Mouse (Mus musculus) telencephalon, adult 2 months (tissue): ENCODE data around the gene Kcnc3.

Experiments used
- DNase-seq: peaks from one replicate; pipeline ENCODE4 v3.0.0-alpha.2; 2011; ENCODE audit warnings: low read depth, low spot score

The Kcnc3 gene

DNA sequence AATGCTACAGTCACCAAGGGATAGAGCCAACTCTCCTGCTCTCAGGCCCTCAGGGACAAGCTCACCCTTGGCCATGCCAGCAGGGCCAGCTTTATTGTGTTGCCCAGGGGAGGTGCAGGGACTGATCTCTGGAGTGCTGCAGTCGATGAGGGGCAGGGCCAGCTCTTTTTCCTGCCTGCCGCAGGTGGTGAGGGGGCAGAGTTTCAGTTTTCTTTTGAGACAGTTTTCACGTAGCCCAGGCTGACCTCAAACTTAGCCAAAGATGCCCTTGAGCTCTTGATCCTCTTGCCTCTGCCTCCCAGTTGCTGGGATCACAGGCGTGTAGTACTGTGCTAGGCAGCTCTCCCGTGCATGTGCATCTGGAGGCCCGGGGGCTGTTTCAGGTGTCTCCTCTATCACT, 19.5 kb upstream of the Kcnc3 start:
- no peak for DNase-seq

GRCm38 (mm10) chr7:44571811-44572210, 18.7 kb upstream of the Kcnc3 start:
- DNase-seq = no peak

DNA sequence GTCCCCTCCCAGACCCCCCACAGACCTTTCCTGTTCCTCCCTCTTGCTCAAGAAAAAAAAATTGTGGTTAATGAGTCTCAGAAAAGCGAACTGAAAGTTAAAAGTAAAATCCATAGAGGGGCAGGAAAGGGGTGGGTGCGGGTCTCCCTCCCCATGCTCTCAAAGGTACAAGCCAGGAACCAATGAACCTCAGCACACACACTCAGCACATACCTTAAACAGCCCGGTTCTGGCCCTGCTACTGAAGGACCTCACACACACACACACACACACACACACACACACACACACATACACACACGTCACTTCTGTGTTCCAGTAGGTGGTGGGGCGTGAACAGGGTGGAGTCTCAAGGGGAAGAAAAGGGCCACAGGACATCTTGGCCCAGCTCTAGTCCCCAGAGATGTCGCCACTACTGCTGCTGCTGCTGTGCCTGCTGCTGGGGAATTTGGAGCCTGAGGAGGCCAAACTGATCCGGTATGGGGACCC, 18.2 kb upstream of the Kcnc3 start, which contains the start of gene Napsa:
TSS of gene Napsa (plus strand) at position 168 of the 489 bp plus-strand sequence.
- no peak for DNase-seq

DNA sequence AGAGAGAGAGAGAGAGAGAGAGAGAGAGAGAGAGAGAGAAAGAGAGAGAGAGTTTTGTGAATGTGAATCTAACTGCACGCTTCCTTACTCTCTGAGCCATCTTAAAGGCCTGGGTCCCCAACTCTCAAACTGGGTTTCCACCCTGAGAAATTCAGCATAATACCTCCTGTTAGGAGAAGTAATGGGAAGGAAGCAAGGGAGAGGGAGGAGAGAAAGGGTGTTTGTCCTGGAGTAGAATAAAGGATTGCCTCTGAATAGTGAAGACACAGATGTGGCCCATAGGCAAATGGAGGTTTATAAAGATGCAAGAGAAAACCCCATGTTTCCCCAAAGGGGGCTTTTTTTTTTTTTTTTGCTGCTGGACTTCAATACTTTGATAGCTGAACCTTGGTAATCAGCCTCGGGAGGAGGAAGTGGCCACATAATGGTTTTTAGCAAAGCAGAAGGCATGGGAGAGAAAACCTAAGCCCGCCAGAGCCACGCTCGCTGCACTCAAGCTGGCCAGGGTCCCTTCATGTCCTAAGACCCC, 17.4 kb upstream of the Kcnc3 start:
- DNase-seq = no peak

- DNase-seq = no peak
Observed at GRCm38 (mm10) chr7:44576333-44576844, 14.1 kb upstream of the Kcnc3 start.

DNA sequence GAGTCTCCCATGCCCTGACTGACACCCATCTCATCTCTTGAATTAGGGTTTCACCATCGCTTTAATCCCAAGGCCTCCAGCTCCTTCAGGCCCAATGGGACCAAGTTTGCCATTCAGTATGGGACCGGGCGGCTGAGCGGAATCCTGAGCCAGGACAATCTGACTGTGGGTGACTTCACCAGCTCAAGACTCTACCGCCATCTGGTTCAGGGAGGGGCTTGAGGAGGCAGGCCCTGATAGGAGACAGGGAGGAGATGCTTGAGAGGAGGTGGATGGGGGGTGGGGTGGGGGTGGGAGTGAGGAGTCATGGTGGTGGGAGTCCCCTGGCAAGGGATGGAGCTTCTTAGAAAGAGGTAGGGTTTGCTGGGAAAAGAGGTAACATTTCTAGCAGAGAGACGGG, 8.8 kb upstream of the Kcnc3 start:
- no peak for DNase-seq

GRCm38 (mm10) chr7:44582709-44583108, 7.8 kb upstream of the Kcnc3 start:
- DNase-seq = no peak

GRCm38 (mm10) chr7:44583146-44583545, 7.3 kb upstream of the Kcnc3 start:
- DNase-seq = no peak

- DNase-seq = no peak
Observed at GRCm38 (mm10) chr7:44584265-44584804, 6.1 kb upstream of the Kcnc3 start.

DNA sequence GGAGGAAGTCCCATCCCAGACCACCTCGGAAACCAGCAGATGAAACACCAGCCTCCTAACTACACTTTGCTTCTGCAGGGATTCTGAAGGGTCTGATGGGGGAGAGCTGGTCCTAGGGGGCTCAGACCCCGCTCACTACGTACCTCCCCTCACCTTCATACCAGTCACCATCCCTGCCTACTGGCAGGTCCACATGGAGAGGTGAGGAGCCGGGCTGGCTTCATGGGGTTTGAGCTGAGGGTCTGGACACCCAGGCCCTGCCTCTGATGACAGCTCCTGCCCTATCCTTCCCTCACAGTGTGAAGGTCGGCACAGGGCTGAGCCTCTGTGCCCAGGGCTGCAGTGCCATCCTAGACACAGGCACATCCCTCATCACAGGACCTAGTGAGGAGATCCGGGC, 5.5 kb upstream of the Kcnc3 start:
- no peak for DNase-seq

GRCm38 (mm10) chr7:44585606-44586005, 4.9 kb upstream of the Kcnc3 start:
- no peak for DNase-seq

GRCm38 (mm10) chr7:44586518-44586917, 3.9 kb upstream of the Kcnc3 start:
- DNase-seq = peak; percentile 79

GRCm38 (mm10) chr7:44586930-44587329, 3.5 kb upstream of the Kcnc3 start:
- DNase-seq = peak; percentile 87

- no peak for DNase-seq
Observed at GRCm38 (mm10) chr7:44587676-44588075, 2.8 kb upstream of the Kcnc3 start.

- DNase-seq = no peak
Observed at GRCm38 (mm10) chr7:44588338-44588737, 2.1 kb upstream of the Kcnc3 start.

DNA sequence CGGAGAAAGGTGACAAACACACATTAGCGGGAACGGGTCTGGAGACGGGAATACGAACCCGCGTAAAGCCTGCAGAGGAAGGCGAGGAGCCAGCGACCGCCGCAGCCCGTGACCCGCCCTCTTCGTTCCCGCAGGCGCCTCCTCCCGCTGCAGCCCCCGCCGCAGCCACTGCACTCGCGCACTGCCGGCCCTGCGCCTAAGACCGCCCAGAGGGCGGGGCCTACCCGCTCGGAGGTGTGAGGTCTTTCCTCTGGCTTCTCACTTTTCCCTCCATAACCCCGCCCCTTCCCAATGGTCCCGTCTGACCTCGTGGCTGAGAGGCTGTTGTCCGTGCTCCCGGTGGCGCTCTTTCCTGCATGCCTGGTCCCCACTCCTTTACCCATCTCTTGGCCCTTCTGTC, 1.3 kb upstream of the Kcnc3 start:
- DNase-seq = no peak

GRCm38 (mm10) chr7:44589946-44590345, 518 bp upstream of the Kcnc3 start:
- no peak for DNase-seq

GRCm38 (mm10) chr7:44591348-44592116, 1.1 kb downstream of the Kcnc3 start:
- no peak for DNase-seq

DNA sequence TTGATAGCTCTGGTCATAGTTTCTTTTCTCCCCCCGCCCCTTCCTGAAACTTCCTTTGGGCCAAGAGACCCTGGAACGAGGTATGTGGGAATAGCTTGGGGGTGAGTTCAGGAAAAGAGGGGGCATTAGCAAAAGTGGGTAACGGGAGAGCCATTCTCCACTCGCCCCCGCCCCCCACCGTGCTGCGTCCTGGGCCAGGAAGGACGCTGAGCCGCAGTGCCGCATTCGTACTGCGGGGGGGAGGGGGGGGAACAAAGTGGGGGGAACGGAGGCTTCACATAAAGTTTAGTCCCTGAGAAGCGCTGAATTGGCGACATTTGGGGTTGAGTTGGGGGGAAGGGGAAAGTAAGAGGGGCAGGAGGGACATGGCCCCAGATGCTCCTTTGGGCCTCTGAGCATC, 2.6 kb downstream of the Kcnc3 start:
- DNase-seq = no peak

- peak; percentile 84 for DNase-seq
Observed at GRCm38 (mm10) chr7:44593775-44594174, 3.3 kb downstream of the Kcnc3 start.

DNA sequence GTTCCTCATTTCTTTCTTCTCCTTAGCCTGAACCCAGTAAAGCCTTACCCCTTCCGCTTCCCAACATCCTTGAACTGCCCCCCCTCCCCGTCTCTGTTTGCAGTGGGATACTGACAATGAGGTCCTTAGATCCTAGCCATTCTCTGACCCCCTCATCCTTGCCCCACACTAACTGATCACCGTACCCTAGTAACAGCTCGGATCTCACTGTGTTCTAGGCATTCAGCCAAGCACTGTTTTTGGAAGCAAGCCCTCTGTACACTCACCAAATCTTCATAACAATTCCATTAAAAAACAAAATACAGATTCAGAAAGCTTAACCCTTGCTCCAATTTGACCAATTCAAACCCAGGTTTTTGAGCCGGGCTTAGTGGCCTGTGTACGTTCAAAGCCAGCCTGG, 3.8 kb downstream of the Kcnc3 start:
- DNase-seq = no peak

GRCm38 (mm10) chr7:44595131-44595561, 4.7 kb downstream of the Kcnc3 start:
- no peak for DNase-seq

- no peak for DNase-seq
Observed at GRCm38 (mm10) chr7:44596051-44596450, 5.6 kb downstream of the Kcnc3 start.
